Mouse (Mus musculus): Measurements from ENCODE around the gene Gimap9. TPM values are rescaled to one million over a fixed set of nuclear protein-coding genes. Genes with fewer than 3 reads are reported as not detected.

Gene Gimap9
- polyA plus RNA-seq, 1 experiment from 2014 or later: 14.2 TPM

GRCm38 (mm10) chr6:48702146-48702545, 26.2 kb downstream of the Gimap9 start:
- no peak for ATAC-seq
- TF ChIP-seq CTCF (IDR thresholded peaks at IDR 0.05) (no peak), EP300 (IDR thresholded peaks at IDR 0.05) (no peak)
- Histone ChIP-seq H3K9me3 (ENCODE audit: low read length) (no peaks in the 10 kb centered on the region), H3K27ac (ENCODE audit: low read length) (no peak overlapping the region), H3K27me3 (replicated peaks; ENCODE audit: insufficient read depth, low read length) (no peaks in the 10 kb centered on the region), H3K4me2 (replicated peaks; ENCODE audit: low read depth, low read length) (no peak overlapping the region), H3K4me3 (ENCODE audit: low read depth, low read length) (no peak overlapping the region), H3K4me1 (ENCODE audit: insufficient read depth, low read depth, low read length) (0 out of 2 replicates have a peak, but pooled peaks cover 4% of the 10 kb centered on the region), H3K9ac (replicated peaks; ENCODE audit: low read depth) (no peak overlapping the region), H3K36me3 (ENCODE audit: insufficient read depth, low read length) (no peaks in the 10 kb centered on the region)
- DNase-seq (ENCODE audit: low spot score): no peak
- WGBS: 90% methylated on average over 7 of the region's 7 CpGs

GRCm38 (mm10) chr6:48702601-48703000, 26.7 kb downstream of the Gimap9 start:
- DNase-seq (ENCODE audit: low spot score): no peak
- WGBS: 67% methylated on average over 5 of the region's 5 CpGs
- no peak overlapping the region for H3K27ac ChIP-seq (ENCODE audit: low read length)

GRCm38 (mm10) chr6:48704146-48704545, 28.2 kb downstream of the Gimap9 start:
- no peaks in the 10 kb centered on the region for H3K27me3 ChIP-seq (replicated peaks; ENCODE audit: insufficient read depth, low read length)
- TF ChIP-seq EP300 (IDR thresholded peaks at IDR 0.05) (no peak), CTCF (IDR thresholded peaks at IDR 0.05) (no peak)

More at GRCm38 (mm10) chr6:48702601-48703000, 26.7 kb downstream of the Gimap9 start:
- 0 out of 2 replicates have a peak, but pooled peaks cover 4% of the 10 kb centered on the region for H3K4me1 ChIP-seq (ENCODE audit: insufficient read depth, low read depth, low read length)
- no peaks in the 10 kb centered on the region for H3K36me3 ChIP-seq (ENCODE audit: insufficient read depth, low read length)
- H3K4me2 ChIP-seq (replicated peaks; ENCODE audit: low read depth, low read length): no peak overlapping the region
- ATAC-seq: no peak
- no peak overlapping the region for H3K9ac ChIP-seq (replicated peaks; ENCODE audit: low read depth)
- no peaks in the 10 kb centered on the region for H3K9me3 ChIP-seq (ENCODE audit: low read length)
- TF ChIP-seq CTCF (IDR thresholded peaks at IDR 0.05): peak; percentile 39
- no peak for TF ChIP-seq EP300 (IDR thresholded peaks at IDR 0.05)
- H3K4me3 ChIP-seq (ENCODE audit: low read depth, low read length): no peak overlapping the region
- H3K27me3 ChIP-seq (replicated peaks; ENCODE audit: insufficient read depth, low read length): no peaks in the 10 kb centered on the region

GRCm38 (mm10) chr6:48706130-48706529, 30.2 kb downstream of the Gimap9 start:
- Histone ChIP-seq H3K4me1 (ENCODE audit: insufficient read depth, low read depth, low read length) (no peaks in the 10 kb centered on the region), H3K4me3 (ENCODE audit: low read depth, low read length) (peak overlapping the region; percentile 24; the same call in 1 of the 2 replicates), H3K27me3 (replicated peaks; ENCODE audit: insufficient read depth, low read length) (no peaks in the 10 kb centered on the region), H3K27ac (ENCODE audit: low read length) (peak overlapping the region; percentile 76), H3K4me2 (replicated peaks; ENCODE audit: low read depth, low read length) (peak overlapping the region; percentile 34), H3K9ac (replicated peaks; ENCODE audit: low read depth) (peak overlapping the region; percentile 52; the same call in 1 of the 2 replicates), H3K9me3 (ENCODE audit: low read length) (no peaks in the 10 kb centered on the region), H3K36me3 (ENCODE audit: insufficient read depth, low read length) (no peaks in the 10 kb centered on the region)
- no peak for DNase-seq (ENCODE audit: low spot score)
- ATAC-seq: no peak
- TF ChIP-seq EP300 (IDR thresholded peaks at IDR 0.05): no peak
- no peak for TF ChIP-seq CTCF (IDR thresholded peaks at IDR 0.05)
- 24% methylated on average over 3 of the region's 3 CpGs for WGBS

More at GRCm38 (mm10) chr6:48704146-48704545, 28.2 kb downstream of the Gimap9 start:
- H3K4me3 ChIP-seq (ENCODE audit: low read depth, low read length): no peak overlapping the region
- ATAC-seq: no peak
- H3K9me3 ChIP-seq (ENCODE audit: low read length): no peaks in the 10 kb centered on the region
- no peak overlapping the region for H3K4me2 ChIP-seq (replicated peaks; ENCODE audit: low read depth, low read length)
- no peak overlapping the region for H3K27ac ChIP-seq (ENCODE audit: low read length)
- H3K9ac ChIP-seq (replicated peaks; ENCODE audit: low read depth): no peak overlapping the region
- no peaks in the 10 kb centered on the region for H3K4me1 ChIP-seq (ENCODE audit: insufficient read depth, low read depth, low read length)
- H3K36me3 ChIP-seq (ENCODE audit: insufficient read depth, low read length): no peaks in the 10 kb centered on the region
- no peak for DNase-seq (ENCODE audit: low spot score)

- TF ChIP-seq EP300 (IDR thresholded peaks at IDR 0.05) (no peak), CTCF (IDR thresholded peaks at IDR 0.05) (no peak)
- Histone ChIP-seq H3K36me3 (ENCODE audit: insufficient read depth, low read length) (no peaks in the 10 kb centered on the region), H3K27me3 (replicated peaks; ENCODE audit: insufficient read depth, low read length) (no peaks in the 10 kb centered on the region), H3K9me3 (ENCODE audit: low read length) (no peaks in the 10 kb centered on the region), H3K4me1 (ENCODE audit: insufficient read depth, low read depth, low read length) (no peaks in the 10 kb centered on the region), H3K4me3 (ENCODE audit: low read depth, low read length) (no peak within 1 kb of the TSS), H3K4me2 (replicated peaks; ENCODE audit: low read depth, low read length) (no peak within 1 kb of the TSS), H3K27ac (ENCODE audit: low read length) (no peak within 1 kb of the TSS), H3K9ac (replicated peaks; ENCODE audit: low read depth) (no peak within 1 kb of the TSS)
- 61% methylated on average over 2 of the region's 2 CpGs for WGBS
- no peak for ATAC-seq
- no peak for DNase-seq (ENCODE audit: low spot score)
Measured at GRCm38 (mm10) chr6:48718455-48718854, 42.5 kb downstream of the Gimap9 start, which contains the start of the genes Gm28053 and Gimap7. Gm28053 (plus strand) TSS chr6:48718607. Gimap7 (plus strand) TSS chr6:48718621.

GRCm38 (mm10) chr6:48720326-48720725, 44.4 kb downstream of the Gimap9 start:
- Histone ChIP-seq H3K27me3 (replicated peaks; ENCODE audit: insufficient read depth, low read length) (no peaks in the 10 kb centered on the region), H3K4me1 (ENCODE audit: insufficient read depth, low read depth, low read length) (no peaks in the 10 kb centered on the region), H3K4me3 (ENCODE audit: low read depth, low read length) (no peak overlapping the region), H3K4me2 (replicated peaks; ENCODE audit: low read depth, low read length) (no peak overlapping the region), H3K9me3 (ENCODE audit: low read length) (no peaks in the 10 kb centered on the region), H3K27ac (ENCODE audit: low read length) (no peak overlapping the region), H3K9ac (replicated peaks; ENCODE audit: low read depth) (no peak overlapping the region), H3K36me3 (ENCODE audit: insufficient read depth, low read length) (no peaks in the 10 kb centered on the region)
- ATAC-seq: no peak
- no peak for DNase-seq (ENCODE audit: low spot score)
- 63% methylated on average over 4 of the region's 4 CpGs for WGBS
- no peak for TF ChIP-seq CTCF (IDR thresholded peaks at IDR 0.05)
- TF ChIP-seq EP300 (IDR thresholded peaks at IDR 0.05): no peak

- Histone ChIP-seq H3K4me1 (ENCODE audit: insufficient read depth, low read depth, low read length) (no peaks in the 10 kb centered on the region), H3K9ac (replicated peaks; ENCODE audit: low read depth) (no peak overlapping the region), H3K27me3 (replicated peaks; ENCODE audit: insufficient read depth, low read length) (no peaks in the 10 kb centered on the region), H3K4me3 (ENCODE audit: low read depth, low read length) (no peak overlapping the region), H3K4me2 (replicated peaks; ENCODE audit: low read depth, low read length) (no peak overlapping the region), H3K9me3 (ENCODE audit: low read length) (no peaks in the 10 kb centered on the region), H3K27ac (ENCODE audit: low read length) (no peak overlapping the region), H3K36me3 (ENCODE audit: insufficient read depth, low read length) (no peaks in the 10 kb centered on the region)
- TF ChIP-seq EP300 (IDR thresholded peaks at IDR 0.05) (no peak), CTCF (IDR thresholded peaks at IDR 0.05) (no peak)
- 70% methylated on average over 8 of the region's 8 CpGs for WGBS
- DNase-seq (ENCODE audit: low spot score) (no peak), ATAC-seq (no peak)
Measured at GRCm38 (mm10) chr6:48723468-48723867, 47.5 kb downstream of the Gimap9 start.

Data from lung, postnatal 0 days (tissue).